In genomic region chrX:61166519-61166918, GRCm38 (mm10) we compare ENCODE assay signal across 11 mouse cellular contexts. TPM values are rescaled to one million over a fixed set of nuclear protein-coding genes. Genes with fewer than 3 reads are reported as not detected.
DNase-seq lines count a peak whose midpoint lies in the region; TF ChIP-seq lines count a peak whose summit lies in the region.
"Had no signal": no experiment of that assay in that cellular context is flagged by ENCODE, and none has a peak within 500 bp of the region (broad histone marks: within the 10 kb centered on the region; RNA-seq: fewer than 3 reads in every experiment).

No protein-coding gene starts in this region.

- no peak overlapping the region for H3K27ac ChIP-seq in midbrain, embryonic 10.5 days (replicated peaks)
- H3K27ac ChIP-seq: embryonic facial prominence, embryonic 12.5 days had no signal

- H3K36me3 ChIP-seq in E14TG2a.4 (ENCODE audit: insufficient read depth, low read length), result no peaks in the 10 kb centered on the region
- no peaks in the 10 kb centered on the region for H3K36me3 ChIP-seq in midbrain, embryonic 10.5 days
- H3K36me3 ChIP-seq: embryonic facial prominence, embryonic 12.5 days had no signal

- peak; percentile 78 for TF ChIP-seq CTCF in E14TG2a.4 (conservative IDR thresholded peaks at IDR 0.05; ENCODE audit: low read length)

- intact Hi-C loops in left cerebral cortex, postnatal 36 days (cut with DNase I), result no loop called here

- H3K4me3 ChIP-seq in E14TG2a.4 (replicated peaks; ENCODE audit: low read length), result no peak overlapping the region
- H3K4me3 ChIP-seq in midbrain, embryonic 10.5 days, result no peak overlapping the region
- H3K4me3 ChIP-seq: embryonic facial prominence, embryonic 12.5 days had no signal

- no peaks in the 10 kb centered on the region for H3K9me3 ChIP-seq in E14TG2a.4 (ENCODE audit: low read length)
- no peaks in the 10 kb centered on the region for H3K9me3 ChIP-seq in midbrain, embryonic 10.5 days (replicated peaks)
- H3K9me3 ChIP-seq: embryonic facial prominence, embryonic 12.5 days had no signal

- 42% methylated on average over 2 of the region's 2 CpGs for WGBS in midbrain, embryonic 10.5 days

- no peaks in the 10 kb centered on the region for H3K27me3 ChIP-seq in E14TG2a.4 (ENCODE audit: insufficient read depth, low read length)
- no peaks in the 10 kb centered on the region for H3K27me3 ChIP-seq in midbrain, embryonic 10.5 days (ENCODE audit: low read depth, poor library complexity, severe bottlenecking)
- H3K27me3 ChIP-seq: embryonic facial prominence, embryonic 12.5 days had no signal

- DNase-seq in adrenal gland, postnatal 36 days, result peak; percentile 1 to 4
- no peak for DNase-seq in adrenal gland, postnatal 4 days (ENCODE audit: low spot score in 2 of 2)
- peak; percentile 21 to 31 for DNase-seq in left cerebral cortex, adult 18-20 months (ENCODE audit: low spot score in 2 of 2)
- no peak for DNase-seq in left cerebral cortex, postnatal 36 days (ENCODE audit: low spot score in 2 of 2)
- peak; percentile 56 for DNase-seq in embryo, embryonic 11 days
- no peak for DNase-seq in gastrocnemius, postnatal 25 days
- DNase-seq in midbrain, embryonic 10.5 days (ENCODE audit: low spot score), result no peak

- H3K4me1 ChIP-seq in E14TG2a.4 (replicated peaks; ENCODE audit: low read depth, low read length), result no peaks in the 10 kb centered on the region
- H3K4me1 ChIP-seq in midbrain, embryonic 10.5 days, result no peaks in the 10 kb centered on the region
- H3K4me1 ChIP-seq: embryonic facial prominence, embryonic 12.5 days had no signal

RNA-seq across cellular contexts. Expression of gene Cdr1, which starts 18.8 kb away (rescaled TPM):
- not detected for total RNA-seq in adrenal gland, postnatal 36 days (2021)
- total RNA-seq in adrenal gland, postnatal 4 days (2021), result not detected
- total RNA-seq in left cerebral cortex, adult 18-20 months (2021), result not detected
- not detected for total RNA-seq in left cerebral cortex, postnatal 36 days (2021)
- total RNA-seq in gastrocnemius, postnatal 25 days (2021), result not detected
- not detected in 2 replicates for polyA plus RNA-seq in midbrain, embryonic 10.5 days (2016; fragmentation: Nextera tagmentation; extraction: Ambion mirVana)
- polyA plus RNA-seq: C2C12; embryonic facial prominence, embryonic 12.5 days; large intestine, adult 2 months had no signal

Comparison
In these comparisons a context has a peak if more than half of its experiments do, and no peak if none do; other contexts are left out.
1. DNase-seq: peak in adrenal gland, postnatal 36 days (2 of 2), left cerebral cortex, adult 18-20 months (2 of 2) and embryo, embryonic 11 days (single experiment); none in adrenal gland, postnatal 4 days (0 of 2), left cerebral cortex, postnatal 36 days (0 of 2), gastrocnemius, postnatal 25 days (single experiment) and midbrain, embryonic 10.5 days (single experiment).